Mouse (Mus musculus): ENCODE data around the gene Nrp2.

Gene Nrp2

GRCm38 (mm10) chr1:62721706-62722187, 18.7 kb downstream of the Nrp2 start:
- no peak for DNase-seq (ENCODE audit: low read depth, low spot score)

- no peak for DNase-seq (ENCODE audit: low read depth, low spot score)
Observed at GRCm38 (mm10) chr1:62722526-62722925, 19.4 kb downstream of the Nrp2 start.

GRCm38 (mm10) chr1:62723891-62724290, 20.8 kb downstream of the Nrp2 start:
- DNase-seq (ENCODE audit: low read depth, low spot score): no peak

- DNase-seq (ENCODE audit: low read depth, low spot score): peak; percentile 42
Observed at GRCm38 (mm10) chr1:62724461-62725021, 21.5 kb downstream of the Nrp2 start.

GRCm38 (mm10) chr1:62725032-62725678, 22.1 kb downstream of the Nrp2 start:
- DNase-seq (ENCODE audit: low read depth, low spot score): no peak

GRCm38 (mm10) chr1:62727191-62727590, 24.1 kb downstream of the Nrp2 start:
- DNase-seq (ENCODE audit: low read depth, low spot score): no peak

GRCm38 (mm10) chr1:62728421-62728820, 25.3 kb downstream of the Nrp2 start:
- no peak for DNase-seq (ENCODE audit: low read depth, low spot score)

- no peak for DNase-seq (ENCODE audit: low read depth, low spot score)
Observed at GRCm38 (mm10) chr1:62728926-62729325, 25.8 kb downstream of the Nrp2 start.

- DNase-seq (ENCODE audit: low read depth, low spot score): no peak
Observed at GRCm38 (mm10) chr1:62729345-62730150, 26.5 kb downstream of the Nrp2 start.

- DNase-seq (ENCODE audit: low read depth, low spot score): no peak
Observed at GRCm38 (mm10) chr1:62732036-62732435, 29.0 kb downstream of the Nrp2 start.

- no peak for DNase-seq (ENCODE audit: low read depth, low spot score)
Observed at GRCm38 (mm10) chr1:62734420-62734931, 31.4 kb downstream of the Nrp2 start.

GRCm38 (mm10) chr1:62734980-62735379, 31.9 kb downstream of the Nrp2 start:
- no peak for DNase-seq (ENCODE audit: low read depth, low spot score)

- DNase-seq (ENCODE audit: low read depth, low spot score): no peak
Observed at GRCm38 (mm10) chr1:62735835-62736234, 32.8 kb downstream of the Nrp2 start.

- DNase-seq (ENCODE audit: low read depth, low spot score): no peak
Observed at GRCm38 (mm10) chr1:62736455-62737012, 33.4 kb downstream of the Nrp2 start.

- no peak for DNase-seq (ENCODE audit: low read depth, low spot score)
Observed at GRCm38 (mm10) chr1:62738165-62738564, 35.1 kb downstream of the Nrp2 start.

- DNase-seq (ENCODE audit: low read depth, low spot score): no peak
Observed at GRCm38 (mm10) chr1:62742092-62742491, 39.0 kb downstream of the Nrp2 start.

- no peak for DNase-seq (ENCODE audit: low read depth, low spot score)
Observed at GRCm38 (mm10) chr1:62743064-62743694, 40.1 kb downstream of the Nrp2 start.

- DNase-seq (ENCODE audit: low read depth, low spot score): no peak
Observed at GRCm38 (mm10) chr1:62745889-62746288, 42.8 kb downstream of the Nrp2 start.

- DNase-seq (ENCODE audit: low read depth, low spot score): peak; percentile 70
Observed at GRCm38 (mm10) chr1:62747421-62748111, 44.5 kb downstream of the Nrp2 start.

GRCm38 (mm10) chr1:62748361-62748760, 45.3 kb downstream of the Nrp2 start:
- no peak for DNase-seq (ENCODE audit: low read depth, low spot score)

GRCm38 (mm10) chr1:62749716-62750115, 46.6 kb downstream of the Nrp2 start:
- no peak for DNase-seq (ENCODE audit: low read depth, low spot score)

All from skeletal muscle tissue, adult 2 months (tissue).